Mouse (Mus musculus): ENCODE data around the gene Taf1.

- no peak for TF ChIP-seq POLR2A (IDR thresholded peaks at IDR 0.05; ENCODE audit: insufficient read length, low read depth)
- TF ChIP-seq REST (IDR thresholded peaks at IDR 0.05; ENCODE audit: insufficient read depth, insufficient read length), result no peak
- no peak for TF ChIP-seq USF1 (IDR thresholded peaks at IDR 0.05; ENCODE audit: low read depth)
- no peak for TF ChIP-seq MYOG (IDR thresholded peaks at IDR 0.05; ENCODE audit: control insufficient read depth in 1 of 3, insufficient read depth in 1 of 3, insufficient read length in 2 of 3, low read depth in 2 of 3)
- no peak for TF ChIP-seq CEBPB (IDR thresholded peaks at IDR 0.05; ENCODE audit: insufficient read depth, poor library complexity, severe bottlenecking)
- TF ChIP-seq E2F4 (IDR thresholded peaks at IDR 0.05; ENCODE audit: insufficient read depth), result no peak
- TF ChIP-seq MAX (IDR thresholded peaks at IDR 0.05; ENCODE audit: low read depth), result no peak
- no peak for TF ChIP-seq TCF3 (IDR thresholded peaks at IDR 0.05; ENCODE audit: insufficient read length, low read depth)
- no peak for TF ChIP-seq MYOD1 (IDR thresholded peaks at IDR 0.05; ENCODE audit: control insufficient read depth in 1 of 3, insufficient read length in 2 of 3, low read depth in 2 of 3)
- TF ChIP-seq POLR2AphosphoS2 (IDR thresholded peaks at IDR 0.05; ENCODE audit: insufficient read length, low read depth), result no peak
These were observed 27.9 kb upstream of the Taf1 start for GRCm38 (mm10) chrX:101504636-101505035.
